Mouse (Mus musculus) lung, adult 2 months (tissue): ENCODE measurements around the gene Nrcam. TPM values are rescaled to one million over a fixed set of nuclear protein-coding genes. Genes with fewer than 3 reads are reported as not detected.

ENCODE experiments used
- DNase-seq: peaks from one replicate; pipeline ENCODE4 v3.0.0; 2022
- H3K4me1 ChIP-seq: fragments of 200-500 bp; 2 replicates; pipeline ENCODE4 v1.6.1; 2011; ENCODE audit warnings: low read length; ENCODE audit not compliant: control insufficient read depth, insufficient read depth
- H3K4me3 ChIP-seq: fragments of 200-500 bp; replicated peaks from 2 replicates; pipeline ENCODE3; 2011; ENCODE audit warnings: low read depth, mild to moderate bottlenecking, control low read depth, low read length; ENCODE audit errors: extremely low read depth
- CTCF ChIP-seq: fragments of 200-500 bp; IDR thresholded peaks from 2 replicates; pipeline ENCODE4 v1.5.1; 2011; ENCODE audit warnings: mild to moderate bottlenecking, low read length, control low read depth; ENCODE audit not compliant: insufficient read depth
- POLR2A ChIP-seq: fragments of 200-500 bp; IDR thresholded peaks from 2 replicates; pipeline ENCODE4 v1.6.1; 2011; ENCODE audit warnings: low read depth, mild to moderate bottlenecking, control low read depth, low read length, borderline replicate concordance; ENCODE audit errors: extremely low read depth
- WGBS: fragments of 180-500 bp; shearing (Covaris S2); methylation state at CpG from one replicate; pipeline ENCODE4 v1.1.7; 2018; 5-methylcytosine and 5-hydroxymethylcytosine counted together
- polyA plus RNA-seq: library from polyadenylated mRNA; depleted of rRNA; stranded (reverse); fragments of >200 nt; gene quantifications from 2 replicates; pipeline ENCODE4 v1.2.3, GENCODE M21; 2012

The Nrcam gene
- polyA plus RNA-seq, 1 experiment = 4.4 TPM

DNA sequence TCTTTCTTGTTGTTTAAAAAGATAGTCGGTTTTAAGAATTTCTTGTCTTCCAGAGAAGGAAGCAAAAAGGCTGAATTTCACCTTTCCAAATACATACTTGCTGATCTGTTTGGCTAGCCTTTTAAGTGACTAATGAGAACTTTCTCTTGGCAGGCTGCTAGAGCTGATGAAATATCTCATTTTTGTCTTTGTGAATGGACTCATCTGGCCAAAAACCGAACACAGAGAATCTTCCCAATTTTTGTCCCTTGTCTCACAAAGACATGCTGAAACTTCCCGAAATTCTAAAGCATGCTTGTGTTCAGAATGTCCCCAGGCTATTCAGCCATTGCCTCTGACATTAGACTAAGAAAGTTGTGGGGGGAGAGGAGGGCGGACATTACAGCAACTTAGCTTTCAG lies 129.3 kb downstream of the Nrcam start:
- 61% methylated on average over 4 of the region's 4 CpGs for WGBS

DNA sequence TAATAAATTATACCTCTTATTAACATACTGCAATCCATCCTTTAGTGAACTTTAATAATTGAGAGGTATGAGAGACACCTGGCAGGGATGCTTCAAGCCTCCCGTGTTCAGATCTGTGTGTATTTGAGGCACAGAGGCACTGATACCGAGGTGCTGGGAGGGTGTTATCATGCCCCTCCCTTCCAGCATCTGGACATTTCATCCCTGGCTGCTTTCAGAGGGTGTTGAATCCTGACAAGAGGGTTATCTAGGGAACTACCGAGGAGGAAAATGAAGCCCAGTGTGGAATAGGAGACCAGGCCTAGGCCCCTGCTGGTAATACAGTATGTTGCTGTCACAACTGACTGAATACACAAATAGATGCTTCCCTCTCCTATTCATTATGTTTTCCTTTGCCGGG lies 133.8 kb downstream of the Nrcam start:
- no peak overlapping the region for H3K4me3 ChIP-seq
- 58% methylated on average over 4 of the region's 4 CpGs for WGBS
- H3K4me1 ChIP-seq = no peaks in the 10 kb centered on the region
- TF ChIP-seq CTCF = no peak
- no peak for TF ChIP-seq POLR2A
- no peak for DNase-seq

More for the DNA sequence above, 129.3 kb downstream of the Nrcam start:
- H3K4me1 ChIP-seq = no peaks in the 10 kb centered on the region
- DNase-seq = no peak
- no peak overlapping the region for H3K4me3 ChIP-seq
- TF ChIP-seq CTCF (no peak), POLR2A (no peak)

DNA sequence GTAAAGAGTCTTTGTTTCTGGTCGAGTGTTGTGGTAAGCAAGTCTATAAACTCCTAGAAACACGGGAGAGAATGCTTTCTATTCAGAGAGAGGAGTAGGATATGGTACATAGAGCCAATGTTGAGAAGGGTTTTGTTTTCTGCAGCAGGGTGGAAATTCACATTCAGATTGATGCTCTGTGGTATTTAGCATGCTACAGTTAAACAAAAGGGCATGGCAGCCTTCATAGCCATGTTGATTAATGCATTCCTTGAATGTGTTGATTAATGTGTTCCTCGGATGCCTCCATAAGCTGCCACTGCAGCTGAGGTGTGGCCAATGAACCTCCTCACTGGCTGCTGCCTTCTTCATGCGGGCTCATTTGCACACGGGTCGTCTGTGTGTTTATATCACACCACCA lies 134.3 kb downstream of the Nrcam start:
- Histone ChIP-seq H3K4me1 (no peaks in the 10 kb centered on the region), H3K4me3 (no peak overlapping the region)
- no peak for DNase-seq
- TF ChIP-seq POLR2A (no peak), CTCF (no peak)
- WGBS = 56% methylated on average over 6 of the region's 6 CpGs

- Histone ChIP-seq H3K4me1 (no peaks in the 10 kb centered on the region), H3K4me3 (no peak overlapping the region)
- WGBS = 70% methylated on average over 5 of the region's 5 CpGs
- TF ChIP-seq POLR2A (no peak), CTCF (no peak)
- DNase-seq = no peak
These were observed 142.4 kb downstream of the Nrcam start for GRCm38 (mm10) chr12:44471073-44471472.

- TF ChIP-seq POLR2A = no peak
- TF ChIP-seq CTCF = no peak
These were observed 146.7 kb downstream of the Nrcam start for GRCm38 (mm10) chr12:44475355-44475754.

GRCm38 (mm10) chr12:44479260-44480030 lies 150.8 kb downstream of the Nrcam start:
- TF ChIP-seq POLR2A (no peak), CTCF (no peak)
- H3K4me3 ChIP-seq = no peak overlapping the region
- DNase-seq = no peak
- 77% methylated on average over 6 of the region's 6 CpGs for WGBS
- H3K4me1 ChIP-seq = no peaks in the 10 kb centered on the region

More at GRCm38 (mm10) chr12:44475355-44475754, 146.7 kb downstream of the Nrcam start:
- DNase-seq = no peak
- Histone ChIP-seq H3K4me1 (no peaks in the 10 kb centered on the region), H3K4me3 (no peak overlapping the region)

GRCm38 (mm10) chr12:44480031-44480419 lies 151.3 kb downstream of the Nrcam start:
- WGBS = 82% methylated on average over 2 of the region's 2 CpGs

DNA sequence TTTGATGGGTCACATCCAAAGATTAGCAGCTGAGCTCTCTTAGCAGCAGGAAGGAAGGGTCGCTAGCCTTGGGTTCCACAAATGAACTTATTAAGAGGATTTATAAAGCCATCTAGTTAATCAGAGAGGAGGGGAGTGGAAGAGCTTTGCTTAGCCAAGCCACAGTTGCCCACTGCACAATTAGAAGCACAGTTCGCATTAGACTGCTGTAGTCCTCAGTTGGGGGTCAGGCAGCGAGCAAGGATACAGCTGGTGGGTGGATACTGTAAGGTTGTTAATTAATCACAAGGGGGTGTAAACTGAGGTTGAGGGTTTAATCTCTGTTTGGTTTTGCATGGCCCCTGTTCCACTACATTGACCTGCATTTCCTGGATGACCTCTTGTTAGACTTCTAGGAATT lies 152.7 kb downstream of the Nrcam start:
- 78% methylated on average over 3 of the region's 3 CpGs for WGBS
- no peak for DNase-seq
- Histone ChIP-seq H3K4me3 (no peak overlapping the region), H3K4me1 (no peaks in the 10 kb centered on the region)
- no peak for TF ChIP-seq POLR2A
- no peak for TF ChIP-seq CTCF

More at GRCm38 (mm10) chr12:44480031-44480419, 151.3 kb downstream of the Nrcam start:
- Histone ChIP-seq H3K4me1 (no peaks in the 10 kb centered on the region), H3K4me3 (no peak overlapping the region)
- TF ChIP-seq CTCF = no peak
- no peak for TF ChIP-seq POLR2A
- DNase-seq = no peak

GRCm38 (mm10) chr12:44492759-44493479 lies 164.2 kb downstream of the Nrcam start:
- 54% methylated on average over 5 of the region's 5 CpGs for WGBS
- TF ChIP-seq CTCF (no peak), POLR2A (no peak)
- DNase-seq = no peak

GRCm38 (mm10) chr12:44497762-44498161 lies 169.1 kb downstream of the Nrcam start:
- Histone ChIP-seq H3K4me3 (no peak overlapping the region), H3K4me1 (no peaks in the 10 kb centered on the region)
- DNase-seq = no peak
- TF ChIP-seq CTCF = no peak
- TF ChIP-seq POLR2A = no peak
- WGBS = 48% methylated on average over 2 of the region's 2 CpGs

More at GRCm38 (mm10) chr12:44492759-44493479, 164.2 kb downstream of the Nrcam start:
- H3K4me3 ChIP-seq = no peak overlapping the region
- no peaks in the 10 kb centered on the region for H3K4me1 ChIP-seq
